Mouse (Mus musculus) bone marrow macrophage, adult 2 months (primary cell): ENCODE results near the gene Pelp1.

Source experiments
- CTCF ChIP-seq: IDR thresholded peaks from 2 replicates; pipeline ENCODE4 v1.5.1; 2012; ENCODE audit warnings: low read depth, mild to moderate bottlenecking, low read length, moderate library complexity
- POLR2A ChIP-seq: IDR thresholded peaks from 2 replicates; pipeline ENCODE4 v1.6.1; 2012; ENCODE audit warnings: mild to moderate bottlenecking, low read depth, low read length, borderline replicate concordance

GRCm38 (mm10) chr11:70447373-70447772 lies 37.5 kb upstream of the Pelp1 start:
- TF ChIP-seq POLR2A: no peak
- TF ChIP-seq CTCF: no peak
